Mouse (Mus musculus): ENCODE results near the gene Nrxn3. TPM values are rescaled to one million over a fixed set of nuclear protein-coding genes. Genes with fewer than 3 reads are reported as not detected.

Nrxn3 gene
- polyA plus RNA-seq, 1 experiment from 2014 or later: 2.2 TPM

DNA sequence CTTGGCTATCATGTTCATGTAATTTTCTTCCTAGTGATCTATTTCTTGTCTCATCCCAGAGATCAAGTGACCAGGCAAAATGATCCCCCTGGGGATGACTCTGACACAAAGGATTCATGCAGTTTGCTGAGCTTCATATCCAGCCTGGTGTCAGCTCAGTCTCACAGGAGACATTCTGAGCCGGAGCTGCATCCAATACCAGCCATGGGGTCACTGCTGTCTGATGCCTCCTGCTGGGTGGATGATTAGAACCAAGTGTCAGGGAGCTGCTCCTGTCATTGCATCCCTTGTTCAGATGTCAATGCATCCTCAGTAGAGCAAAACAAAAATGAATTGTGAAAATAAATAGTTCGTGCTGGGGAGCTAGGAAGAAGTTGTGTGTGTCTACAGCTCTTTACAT, 1174.2 kb downstream of the Nrxn3 start:
- no peak for ATAC-seq (ENCODE audit: insufficient number of reproducible peaks, low FRiP score)
- Histone ChIP-seq H3K4me3 (no peak overlapping the region), H3K4me2 (no peak overlapping the region), H3K4me1 (replicated peaks) (no peaks in the 10 kb centered on the region), H3K9ac (no peak overlapping the region), H3K36me3 (no peaks in the 10 kb centered on the region), H3K27ac (ENCODE audit: poor library complexity, severe bottlenecking) (no peak overlapping the region), H3K9me3 (replicated peaks) (no peaks in the 10 kb centered on the region), H3K27me3 (replicated peaks) (no peaks in the 10 kb centered on the region)
- 49% methylated on average over 2 of the region's 2 CpGs for WGBS

DNA sequence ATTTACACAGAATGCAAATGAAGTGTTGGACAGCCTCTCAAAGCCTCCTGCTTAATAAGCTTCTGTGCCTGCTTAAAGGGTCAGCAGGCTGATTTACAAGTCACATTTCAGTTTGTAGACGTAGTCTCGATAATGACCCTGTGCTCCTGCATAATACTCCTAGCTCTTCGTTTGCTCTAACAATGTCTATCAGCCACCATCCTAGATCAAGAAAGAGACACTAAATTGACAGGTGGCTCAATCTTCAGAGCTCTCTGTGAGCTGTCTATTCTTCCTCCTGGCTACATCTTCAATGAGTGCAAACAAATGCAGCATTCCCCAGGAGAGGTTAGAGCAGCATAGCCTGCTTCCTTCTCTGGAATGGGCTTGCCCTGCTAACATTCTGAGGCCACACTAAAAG, 1186.9 kb downstream of the Nrxn3 start:
- H3K4me3 ChIP-seq: no peak overlapping the region
- H3K9me3 ChIP-seq (replicated peaks): no peaks in the 10 kb centered on the region
- no peaks in the 10 kb centered on the region for H3K27me3 ChIP-seq (replicated peaks)
- H3K36me3 ChIP-seq: no peaks in the 10 kb centered on the region
- ATAC-seq (ENCODE audit: insufficient number of reproducible peaks, low FRiP score): no peak
- 82% methylated on average over 3 of the region's 3 CpGs for WGBS
- H3K4me2 ChIP-seq: no peak overlapping the region
- H3K27ac ChIP-seq (ENCODE audit: poor library complexity, severe bottlenecking): no peak overlapping the region
- H3K4me1 ChIP-seq (replicated peaks): no peaks in the 10 kb centered on the region
- H3K9ac ChIP-seq: no peak overlapping the region

DNA sequence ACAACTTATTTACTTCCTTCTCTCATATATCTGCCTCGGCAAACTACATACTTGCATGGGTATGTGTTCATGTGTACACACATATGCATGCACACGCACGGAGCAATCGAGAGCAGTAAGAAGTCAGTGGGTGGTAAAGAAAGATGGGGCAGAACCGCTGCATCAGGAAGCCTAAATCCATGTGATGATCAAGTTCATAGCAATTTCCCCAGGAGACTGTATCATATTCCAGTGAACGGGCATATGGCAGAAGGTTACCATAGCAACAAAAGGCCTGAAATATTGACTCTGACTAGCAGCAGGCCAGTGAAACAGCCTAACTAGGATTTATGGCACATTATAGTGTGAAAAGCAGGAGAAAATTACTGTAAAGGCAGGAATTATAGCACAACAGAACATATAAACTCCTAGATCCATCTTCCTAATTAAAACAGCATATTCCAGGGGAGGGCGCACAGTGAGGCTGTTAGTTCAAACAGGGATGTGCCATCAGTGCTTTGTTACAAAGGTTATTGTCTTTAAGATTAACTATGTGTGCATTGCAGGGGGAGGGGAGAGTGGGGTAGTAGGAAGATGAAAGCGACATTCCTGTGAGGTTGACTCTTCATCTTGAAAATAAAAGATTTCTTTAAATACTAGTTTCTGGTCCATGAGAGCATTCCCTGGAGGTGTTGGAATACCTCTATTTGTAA, 1195.6 kb downstream of the Nrxn3 start:
- no peak for ATAC-seq (ENCODE audit: insufficient number of reproducible peaks, low FRiP score)
- Histone ChIP-seq H3K4me2 (no peak overlapping the region), H3K27ac (ENCODE audit: poor library complexity, severe bottlenecking) (no peak overlapping the region), H3K9me3 (replicated peaks) (no peaks in the 10 kb centered on the region), H3K27me3 (replicated peaks) (no peaks in the 10 kb centered on the region), H3K36me3 (no peaks in the 10 kb centered on the region), H3K4me1 (replicated peaks) (no peaks in the 10 kb centered on the region), H3K9ac (no peak overlapping the region), H3K4me3 (no peak overlapping the region)
- 84% methylated on average over 8 of the region's 8 CpGs for WGBS

DNA sequence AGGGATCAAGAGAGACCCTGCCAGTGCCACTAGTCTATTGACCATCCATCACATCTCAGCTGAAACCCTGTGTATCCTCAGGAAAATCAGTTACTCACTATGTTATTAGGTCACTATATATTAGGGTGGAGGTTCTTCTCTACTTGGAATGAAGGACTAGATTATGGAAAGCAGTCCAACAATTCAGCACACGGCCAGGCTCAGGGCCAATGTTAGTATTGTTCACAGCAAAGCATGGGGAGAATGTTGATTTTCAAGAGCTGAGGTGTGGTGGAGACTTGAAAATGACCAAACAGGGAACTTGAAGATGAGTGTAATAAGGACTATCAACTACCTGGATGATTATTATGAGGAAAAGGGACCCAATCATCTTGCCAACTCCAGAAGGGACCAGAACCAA, 1209.7 kb downstream of the Nrxn3 start:
- no peak for ATAC-seq (ENCODE audit: insufficient number of reproducible peaks, low FRiP score)
- Histone ChIP-seq H3K4me2 (no peak overlapping the region), H3K27me3 (replicated peaks) (no peaks in the 10 kb centered on the region), H3K4me3 (no peak overlapping the region), H3K9ac (no peak overlapping the region), H3K4me1 (replicated peaks) (no peaks in the 10 kb centered on the region), H3K36me3 (no peaks in the 10 kb centered on the region), H3K9me3 (replicated peaks) (no peaks in the 10 kb centered on the region), H3K27ac (ENCODE audit: poor library complexity, severe bottlenecking) (no peak overlapping the region)
- WGBS: 70% methylated on average over 1 of the region's 1 CpGs

DNA sequence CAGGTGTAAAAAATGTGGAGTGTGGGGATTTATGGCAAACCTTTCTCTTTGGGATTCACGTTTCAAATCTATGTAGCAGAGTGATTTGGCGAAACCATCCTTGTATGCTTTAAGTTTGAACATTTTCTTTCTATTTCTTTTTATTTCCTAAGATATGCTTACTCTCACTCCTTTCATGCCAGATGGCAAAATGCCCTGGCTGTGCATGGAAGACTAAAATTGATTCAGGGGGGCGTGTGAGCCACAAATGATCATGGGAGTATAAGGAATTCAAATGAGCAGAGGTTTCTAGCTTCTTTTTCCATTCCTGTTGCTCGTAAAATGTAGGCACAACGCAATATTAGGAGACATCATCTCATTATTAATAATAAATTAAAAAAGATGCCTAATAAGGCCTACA, 1211.0 kb downstream of the Nrxn3 start:
- Histone ChIP-seq H3K27ac (ENCODE audit: poor library complexity, severe bottlenecking) (no peak overlapping the region), H3K9me3 (replicated peaks) (no peaks in the 10 kb centered on the region), H3K4me2 (no peak overlapping the region), H3K27me3 (replicated peaks) (no peaks in the 10 kb centered on the region), H3K4me3 (no peak overlapping the region), H3K36me3 (no peaks in the 10 kb centered on the region), H3K4me1 (replicated peaks) (no peaks in the 10 kb centered on the region), H3K9ac (no peak overlapping the region)
- WGBS: 80% methylated on average over 5 of the region's 5 CpGs
- ATAC-seq (ENCODE audit: insufficient number of reproducible peaks, low FRiP score): no peak

DNA sequence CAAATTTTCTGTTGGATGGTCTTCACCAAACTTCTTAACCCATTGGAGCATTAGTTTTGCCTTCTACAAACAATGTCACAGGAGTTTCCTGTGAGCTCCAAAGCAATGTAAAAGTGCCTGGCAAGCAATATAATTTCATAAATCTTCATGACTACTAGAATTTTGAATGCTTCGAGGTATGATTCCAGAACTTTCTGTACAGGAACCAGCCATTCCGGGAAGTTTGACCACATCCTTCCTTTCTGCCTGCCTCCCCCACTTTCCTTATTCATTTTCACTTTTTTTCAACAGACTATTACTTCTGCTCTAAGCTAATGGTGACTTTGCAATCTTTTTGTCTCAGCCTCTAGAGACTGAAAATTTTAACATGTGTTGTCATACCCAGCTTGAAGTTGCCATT, 1218.1 kb downstream of the Nrxn3 start:
- 73% methylated on average over 2 of the region's 2 CpGs for WGBS
- H3K27ac ChIP-seq (ENCODE audit: poor library complexity, severe bottlenecking): no peak overlapping the region
- H3K4me1 ChIP-seq (replicated peaks): no peaks in the 10 kb centered on the region
- no peaks in the 10 kb centered on the region for H3K36me3 ChIP-seq
- H3K27me3 ChIP-seq (replicated peaks): no peaks in the 10 kb centered on the region
- H3K4me3 ChIP-seq: no peak overlapping the region
- no peak overlapping the region for H3K4me2 ChIP-seq
- no peaks in the 10 kb centered on the region for H3K9me3 ChIP-seq (replicated peaks)
- ATAC-seq (ENCODE audit: insufficient number of reproducible peaks, low FRiP score): no peak
- H3K9ac ChIP-seq: no peak overlapping the region

DNA sequence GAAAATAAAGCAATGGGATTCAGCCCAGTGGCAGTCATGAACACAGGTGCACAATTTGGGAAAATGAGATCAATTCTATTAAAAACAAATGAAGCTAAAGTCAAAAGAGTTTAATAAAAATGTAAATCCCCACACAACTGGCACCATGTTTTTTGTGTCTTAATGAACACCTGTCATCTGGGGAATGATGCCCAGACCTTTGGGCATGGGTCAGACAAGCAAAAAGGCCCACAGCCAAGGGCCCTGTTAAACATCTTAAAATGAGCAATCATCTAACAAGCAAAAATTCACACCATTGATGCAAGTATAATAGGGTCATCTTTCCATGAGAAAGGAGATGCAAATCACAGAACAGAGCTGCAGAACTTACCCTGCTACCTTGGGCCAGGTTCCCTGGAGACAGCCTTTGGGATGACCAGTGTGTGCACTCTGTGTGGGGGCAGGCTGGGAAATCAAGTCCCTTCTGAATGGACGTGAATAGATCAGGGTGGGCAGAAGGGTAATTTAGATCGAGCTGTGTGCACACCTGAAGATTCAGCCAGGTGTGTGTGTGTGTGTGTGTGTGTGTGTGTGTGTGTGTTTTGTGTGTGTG, 1223.3 kb downstream of the Nrxn3 start:
- Histone ChIP-seq H3K4me2 (no peak overlapping the region), H3K9ac (no peak overlapping the region), H3K9me3 (replicated peaks) (no peaks in the 10 kb centered on the region), H3K36me3 (no peaks in the 10 kb centered on the region), H3K27me3 (replicated peaks) (no peaks in the 10 kb centered on the region), H3K4me3 (no peak overlapping the region), H3K27ac (ENCODE audit: poor library complexity, severe bottlenecking) (no peak overlapping the region), H3K4me1 (replicated peaks) (no peaks in the 10 kb centered on the region)
- 84% methylated on average over 2 of the region's 2 CpGs for WGBS
- ATAC-seq (ENCODE audit: insufficient number of reproducible peaks, low FRiP score): no peak

DNA sequence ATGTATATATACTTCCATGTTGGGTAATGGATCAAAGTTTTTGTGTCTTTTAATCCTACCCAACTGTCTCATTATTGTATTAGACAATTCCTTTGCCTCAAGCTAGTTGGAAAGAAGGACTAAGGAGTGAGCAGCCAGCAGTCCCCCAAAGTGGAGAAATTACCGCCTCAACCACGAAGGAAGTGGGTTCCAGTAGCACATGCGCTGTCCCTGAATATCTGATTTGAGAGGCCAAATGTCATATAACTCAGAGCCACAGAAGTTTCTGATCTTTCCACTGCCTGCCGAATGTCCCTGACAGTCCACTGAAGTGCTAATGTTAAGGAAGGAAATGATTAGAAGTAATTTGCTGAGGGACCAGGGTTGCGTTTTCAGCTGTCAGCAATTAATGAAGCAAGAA, 1223.8 kb downstream of the Nrxn3 start:
- Histone ChIP-seq H3K36me3 (no peaks in the 10 kb centered on the region), H3K4me3 (no peak overlapping the region), H3K27me3 (replicated peaks) (no peaks in the 10 kb centered on the region), H3K9me3 (replicated peaks) (no peaks in the 10 kb centered on the region), H3K27ac (ENCODE audit: poor library complexity, severe bottlenecking) (no peak overlapping the region), H3K4me1 (replicated peaks) (no peaks in the 10 kb centered on the region), H3K9ac (no peak overlapping the region), H3K4me2 (no peak overlapping the region)
- no peak for ATAC-seq (ENCODE audit: insufficient number of reproducible peaks, low FRiP score)
- 19% methylated on average over 5 of the region's 5 CpGs for WGBS

DNA sequence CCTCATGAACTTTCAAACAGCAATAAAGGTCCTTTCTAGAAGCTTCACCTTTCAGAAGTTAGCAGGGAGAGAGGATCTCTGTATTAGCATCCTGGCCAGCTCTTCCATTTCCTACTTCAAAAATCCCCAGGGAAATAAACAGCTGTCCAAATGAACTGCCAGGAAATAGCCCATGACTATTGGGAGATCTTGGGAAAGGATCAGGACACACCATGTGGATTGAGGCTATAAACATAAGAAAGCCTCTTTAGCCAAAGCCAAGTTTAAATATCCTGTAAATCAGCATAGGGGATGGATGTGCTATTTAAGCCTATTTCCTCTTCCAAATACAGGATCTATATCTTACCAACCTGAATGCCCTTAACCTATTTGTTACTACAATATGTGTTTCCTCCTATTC, 1230.6 kb downstream of the Nrxn3 start:
- no peak overlapping the region for H3K4me3 ChIP-seq
- H3K4me1 ChIP-seq (replicated peaks): no peaks in the 10 kb centered on the region
- no peak for ATAC-seq (ENCODE audit: insufficient number of reproducible peaks, low FRiP score)
- H3K4me2 ChIP-seq: no peak overlapping the region
- no peaks in the 10 kb centered on the region for H3K36me3 ChIP-seq
- no peaks in the 10 kb centered on the region for H3K9me3 ChIP-seq (replicated peaks)
- H3K27me3 ChIP-seq (replicated peaks): no peaks in the 10 kb centered on the region
- H3K9ac ChIP-seq: no peak overlapping the region
- H3K27ac ChIP-seq (ENCODE audit: poor library complexity, severe bottlenecking): no peak overlapping the region

DNA sequence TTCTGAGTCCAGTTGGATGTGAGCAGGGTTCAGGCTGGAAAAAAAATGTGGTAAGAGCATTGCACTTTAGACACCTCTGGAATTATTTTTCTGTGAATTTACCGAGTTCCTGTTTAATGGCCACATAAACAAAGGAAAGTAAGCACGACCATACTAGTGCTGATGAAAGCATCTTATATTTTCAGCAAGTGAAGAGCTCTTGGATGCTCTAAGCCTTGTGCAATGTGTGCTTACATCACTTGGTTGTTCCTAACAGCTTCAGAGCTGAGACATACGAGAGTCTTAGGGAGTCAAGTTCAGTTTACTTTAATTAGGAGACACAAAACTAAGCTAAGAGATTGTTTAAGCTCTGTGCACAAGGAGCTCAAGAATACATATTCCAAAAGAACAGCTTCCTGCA, 1231.0 kb downstream of the Nrxn3 start:
- H3K36me3 ChIP-seq: no peaks in the 10 kb centered on the region
- 49% methylated on average over 3 of the region's 3 CpGs for WGBS
- no peak overlapping the region for H3K4me2 ChIP-seq
- no peak overlapping the region for H3K9ac ChIP-seq
- H3K27me3 ChIP-seq (replicated peaks): no peaks in the 10 kb centered on the region
- H3K9me3 ChIP-seq (replicated peaks): no peaks in the 10 kb centered on the region
- no peak overlapping the region for H3K4me3 ChIP-seq
- no peak overlapping the region for H3K27ac ChIP-seq (ENCODE audit: poor library complexity, severe bottlenecking)
- no peaks in the 10 kb centered on the region for H3K4me1 ChIP-seq (replicated peaks)
- no peak for ATAC-seq (ENCODE audit: insufficient number of reproducible peaks, low FRiP score)

DNA sequence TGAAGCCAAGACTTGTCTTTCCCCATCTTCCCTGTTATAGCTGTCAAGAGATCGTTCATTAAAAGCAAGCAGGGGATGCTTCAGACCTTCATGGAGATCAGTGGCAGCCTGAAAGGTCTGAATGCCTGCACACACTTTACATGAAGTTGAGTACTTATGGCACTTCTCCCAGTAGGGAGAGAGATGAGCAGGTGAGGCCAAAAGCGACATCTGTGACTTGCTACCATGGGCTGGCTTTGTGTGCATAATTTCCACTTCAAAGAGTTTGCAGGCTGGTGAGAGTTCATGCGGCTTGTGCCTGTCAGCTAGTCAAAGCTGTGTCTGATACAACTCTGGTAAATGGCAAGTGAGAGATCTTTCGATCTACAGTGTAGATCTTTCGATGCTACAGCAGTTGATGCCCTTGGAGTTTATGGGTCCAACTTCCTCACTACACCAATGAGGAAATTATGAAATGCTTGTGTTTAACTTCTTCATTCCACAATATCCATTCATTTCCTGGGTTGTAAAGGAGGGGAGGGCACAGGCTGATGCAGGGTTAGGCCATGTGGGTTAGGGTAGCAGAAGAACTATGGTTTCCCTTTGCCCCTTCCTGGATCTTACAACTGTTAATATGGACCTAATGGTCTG, 1231.9 kb downstream of the Nrxn3 start:
- 58% methylated on average over 5 of the region's 5 CpGs for WGBS
- H3K9ac ChIP-seq: no peak overlapping the region

DNA sequence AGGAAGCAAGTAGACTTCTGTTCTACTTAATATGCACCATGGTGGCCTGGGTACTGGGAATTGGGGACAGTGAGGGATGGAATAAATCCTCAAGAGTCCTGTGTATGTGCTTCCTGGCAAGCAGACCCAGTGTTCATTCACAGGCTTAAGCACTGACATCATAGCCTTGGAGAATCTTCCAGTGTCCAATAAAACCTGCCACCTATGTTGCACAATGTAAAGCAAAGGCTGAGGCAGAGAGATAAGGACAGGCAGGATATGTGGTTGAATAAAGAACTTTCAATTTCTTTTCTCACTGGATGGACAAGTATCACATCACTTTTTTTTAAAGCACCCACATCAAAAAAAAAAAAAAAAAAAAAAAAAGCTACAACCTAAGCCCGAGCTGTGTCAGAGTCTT, 1240.4 kb downstream of the Nrxn3 start:
- no peak overlapping the region for H3K4me3 ChIP-seq
- H3K4me2 ChIP-seq: no peak overlapping the region
- H3K9ac ChIP-seq: no peak overlapping the region
- no peak for ATAC-seq (ENCODE audit: insufficient number of reproducible peaks, low FRiP score)
- H3K27me3 ChIP-seq (replicated peaks): no peaks in the 10 kb centered on the region
- H3K27ac ChIP-seq (ENCODE audit: poor library complexity, severe bottlenecking): no peak overlapping the region
- H3K9me3 ChIP-seq (replicated peaks): no peaks in the 10 kb centered on the region
- WGBS: 52% methylated on average over 1 of the region's 1 CpGs
- no peaks in the 10 kb centered on the region for H3K4me1 ChIP-seq (replicated peaks)
- H3K36me3 ChIP-seq: no peaks in the 10 kb centered on the region

More for the DNA sequence above, 1231.9 kb downstream of the Nrxn3 start:
- Histone ChIP-seq H3K27me3 (replicated peaks) (no peaks in the 10 kb centered on the region), H3K4me1 (replicated peaks) (no peaks in the 10 kb centered on the region), H3K36me3 (no peaks in the 10 kb centered on the region), H3K27ac (ENCODE audit: poor library complexity, severe bottlenecking) (no peak overlapping the region), H3K4me3 (no peak overlapping the region), H3K4me2 (no peak overlapping the region), H3K9me3 (replicated peaks) (no peaks in the 10 kb centered on the region)
- ATAC-seq (ENCODE audit: insufficient number of reproducible peaks, low FRiP score): no peak
